Mouse (Mus musculus) brain, embryonic 14.5 days (tissue): Measurements from ENCODE around the gene Prrc2b.

Source experiments
- CTCF ChIP-seq: fragments of 200-500 bp; IDR thresholded peaks from 2 replicates; pipeline ENCODE4 v1.5.1; 2012; ENCODE audit warnings: inconsistent platforms, mild to moderate bottlenecking, moderate library complexity, borderline replicate concordance; ENCODE audit not compliant: insufficient read depth, insufficient read length; ENCODE audit errors: extremely low read depth
- POLR2A ChIP-seq: fragments of 200-500 bp; IDR thresholded peaks from 2 replicates; pipeline ENCODE4 v1.6.1; 2012; ENCODE audit warnings: mild to moderate bottlenecking, inconsistent platforms, borderline replicate concordance; ENCODE audit not compliant: poor library complexity, insufficient read depth, insufficient read length, severe bottlenecking; ENCODE audit errors: extremely low read depth

- TF ChIP-seq CTCF (no peak), POLR2A (peak; percentile 52; the same call in 1 of the 2 replicates)
Measured at GRCm38 (mm10) chr2:32259657-32260417, 109.0 kb downstream of the Prrc2b start, which contains the start of gene Uck1.
